In the genomic region with DNA sequence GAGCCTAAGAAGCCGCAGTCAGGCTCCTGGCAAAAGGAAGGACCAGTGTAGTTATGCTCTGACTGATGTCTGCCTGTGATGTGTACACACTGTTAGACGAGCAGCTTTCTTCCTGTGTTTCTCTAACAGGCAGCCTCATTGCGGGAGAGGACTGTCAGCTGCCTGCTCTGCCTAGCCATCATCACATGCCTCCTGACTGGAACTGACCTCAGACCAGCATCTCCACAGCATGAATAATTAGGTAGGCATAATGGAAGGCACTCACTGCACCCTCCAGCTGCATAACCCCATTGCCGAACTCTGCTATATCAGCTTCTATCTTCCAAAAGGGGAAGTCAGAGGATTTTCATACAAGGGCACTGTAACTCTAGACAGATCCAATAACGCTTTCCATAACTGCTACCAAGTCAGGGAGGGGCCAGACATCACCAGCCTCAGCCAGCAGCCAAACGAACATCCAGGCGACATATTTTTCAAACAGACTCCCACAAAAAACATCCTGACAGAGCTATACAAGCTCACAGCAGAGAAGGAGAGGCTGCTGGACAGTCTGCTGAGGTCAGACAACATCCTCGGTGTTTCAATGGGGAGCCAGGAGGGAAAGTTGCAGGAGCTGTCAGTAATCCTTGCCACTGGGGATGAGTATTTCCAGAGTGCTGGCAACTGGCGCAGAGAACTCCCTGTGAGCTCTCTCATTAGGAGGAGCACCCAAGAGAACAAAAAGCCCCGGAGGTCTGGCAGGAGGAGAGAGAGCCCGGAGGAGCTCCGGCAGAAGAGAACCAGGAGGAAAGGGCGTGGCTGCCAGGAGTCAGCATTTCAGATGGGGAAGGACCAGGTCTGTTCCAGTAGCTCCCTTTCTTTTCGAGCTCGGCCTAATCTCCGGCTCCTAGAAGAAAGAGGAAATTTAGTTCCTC, we compare ENCODE assay signal across 9 mouse cellular contexts. TPM values are rescaled to one million over a fixed set of nuclear protein-coding genes. Genes with fewer than 3 reads are reported as not detected.
DNase-seq lines count a peak whose midpoint lies in the region; ATAC-seq lines count a peak whose summit lies in the region.
"Had no signal": no experiment of that assay in that cellular context is flagged by ENCODE, and none has a peak within 500 bp of the region (broad histone marks: within the 10 kb centered on the region; RNA-seq: fewer than 3 reads in every experiment).

No protein-coding gene starts in this region.

- H3K4me1 ChIP-seq in midbrain, embryonic 11.5 days (ENCODE audit: control insufficient read depth, insufficient read depth, low read length), result no peaks in the 10 kb centered on the region
- H3K4me1 ChIP-seq in midbrain, embryonic 10.5 days, result peaks cover 9% of the 10 kb centered on the region
- H3K4me1 ChIP-seq in hindbrain, embryonic 15.5 days (replicated peaks), result peaks cover 12% of the 10 kb centered on the region; the same call in 1 of the 2 replicates
- H3K4me1 ChIP-seq in stomach, embryonic 16.5 days (ENCODE audit: control insufficient read depth, insufficient read depth, low read length), result 0 out of 2 replicates have a peak, but pooled peaks cover 3% of the 10 kb centered on the region

- H3K27ac ChIP-seq in midbrain, embryonic 11.5 days (ENCODE audit: low read depth, low read length), result no peak overlapping the region
- no peak overlapping the region for H3K27ac ChIP-seq in midbrain, embryonic 10.5 days (replicated peaks)
- no peak overlapping the region for H3K27ac ChIP-seq in hindbrain, embryonic 15.5 days (replicated peaks)
- H3K27ac ChIP-seq in stomach, embryonic 16.5 days (ENCODE audit: low read length), result 0 out of 2 replicates have a peak overlapping the region, but pooled peaks have one; percentile 14

- no peaks in the 10 kb centered on the region for H3K36me3 ChIP-seq in midbrain, embryonic 11.5 days (ENCODE audit: control insufficient read depth, insufficient read depth, low read length)
- no peaks in the 10 kb centered on the region for H3K36me3 ChIP-seq in midbrain, embryonic 10.5 days
- no peaks in the 10 kb centered on the region for H3K36me3 ChIP-seq in hindbrain, embryonic 15.5 days
- H3K36me3 ChIP-seq in stomach, embryonic 16.5 days (ENCODE audit: control insufficient read depth, insufficient read depth, low read length), result no peaks in the 10 kb centered on the region

- peak; percentile 23 for DNase-seq in cerebellum, adult 9-11 months
- no peak for DNase-seq in cerebellum, adult 11 months
- DNase-seq in midbrain, embryonic 11.5 days (ENCODE audit: low spot score, missing footprints), result no peak
- DNase-seq in midbrain, embryonic 10.5 days (ENCODE audit: low spot score), result no peak
- no peak for DNase-seq in lung, postnatal 25 days (ENCODE audit: low spot score)
- no peak for DNase-seq in testis, postnatal 10 days (ENCODE audit: low spot score)
- DNase-seq: B cell, adult 2 months had no signal

- ATAC-seq in midbrain, embryonic 11.5 days (ENCODE audit: low FRiP score), result peak; percentile 73
- ATAC-seq in hindbrain, embryonic 15.5 days (ENCODE audit: low FRiP score, low read depth), result peak; percentile 45
- 0 out of 2 replicates have a peak, but pooled peaks have one; percentile 33 for ATAC-seq in stomach, embryonic 16.5 days (ENCODE audit: insufficient read depth, low FRiP score)

- no peaks in the 10 kb centered on the region for H3K27me3 ChIP-seq in midbrain, embryonic 11.5 days (ENCODE audit: control insufficient read depth, insufficient read depth, low read length)
- no peaks in the 10 kb centered on the region for H3K27me3 ChIP-seq in midbrain, embryonic 10.5 days (ENCODE audit: low read depth, poor library complexity, severe bottlenecking)
- no peaks in the 10 kb centered on the region for H3K27me3 ChIP-seq in hindbrain, embryonic 15.5 days
- H3K27me3 ChIP-seq in stomach, embryonic 16.5 days (ENCODE audit: control insufficient read depth, insufficient read depth, low read length), result no peaks in the 10 kb centered on the region

- no peak overlapping the region for H3K4me2 ChIP-seq in midbrain, embryonic 11.5 days
- peak overlapping the region; percentile 12; the same call in 1 of the 2 replicates for H3K4me2 ChIP-seq in hindbrain, embryonic 15.5 days
- peak overlapping the region; percentile 19; the same call in 1 of the 2 replicates for H3K4me2 ChIP-seq in stomach, embryonic 16.5 days (ENCODE audit: low read depth, low read length)

- no peak overlapping the region for H3K9ac ChIP-seq in midbrain, embryonic 11.5 days (ENCODE audit: low read length)
- H3K9ac ChIP-seq in hindbrain, embryonic 15.5 days, result no peak overlapping the region
- H3K9ac ChIP-seq in stomach, embryonic 16.5 days (ENCODE audit: low read length), result no peak overlapping the region

- no peaks in the 10 kb centered on the region for H3K9me3 ChIP-seq in midbrain, embryonic 11.5 days (ENCODE audit: control insufficient read depth, low read length)
- no peaks in the 10 kb centered on the region for H3K9me3 ChIP-seq in midbrain, embryonic 10.5 days (replicated peaks)
- H3K9me3 ChIP-seq in hindbrain, embryonic 15.5 days, result no peaks in the 10 kb centered on the region
- H3K9me3 ChIP-seq in stomach, embryonic 16.5 days (replicated peaks; ENCODE audit: control insufficient read depth, low read length), result no peaks in the 10 kb centered on the region; the same call in 1 of the 2 replicates

- no peak overlapping the region for H3K4me3 ChIP-seq in midbrain, embryonic 11.5 days (ENCODE audit: low read depth, low read length)
- no peak overlapping the region for H3K4me3 ChIP-seq in midbrain, embryonic 10.5 days
- no peak overlapping the region for H3K4me3 ChIP-seq in hindbrain, embryonic 15.5 days
- no peak overlapping the region for H3K4me3 ChIP-seq in stomach, embryonic 16.5 days (replicated peaks; ENCODE audit: low read length)

- WGBS in midbrain, embryonic 11.5 days, result 55% methylated on average over 16 of the region's 16 CpGs
- 60% methylated on average over 16 of the region's 16 CpGs for WGBS in midbrain, embryonic 10.5 days
- 49% methylated on average over 16 of the region's 16 CpGs for WGBS in hindbrain, embryonic 15.5 days
- 34% methylated on average over 16 of the region's 16 CpGs for WGBS in stomach, embryonic 16.5 days

RNA-seq across cellular contexts. Expression of a gene that starts 36.4 kb away (rescaled TPM):
- 0.51 and 0.66 TPM in 2 replicates for polyA plus RNA-seq in midbrain, embryonic 11.5 days (2014; fragmentation: Nextera tagmentation; extraction: Ambion mirVana)
- 0.51 and 0.63 TPM in 2 replicates for polyA plus RNA-seq in midbrain, embryonic 10.5 days (2016; fragmentation: Nextera tagmentation; extraction: Ambion mirVana)
- polyA plus RNA-seq in hindbrain, embryonic 15.5 days (2015; fragmentation: Nextera tagmentation; extraction: Ambion mirVana), result 0.38 and 0.56 TPM in 2 replicates
- polyA plus RNA-seq in stomach, embryonic 16.5 days (2015; fragmentation: Nextera tagmentation; extraction: Ambion mirVana), result 4.6 and 5.1 TPM in 2 replicates
